Mouse (Mus musculus) layer of hippocampus, postnatal 14 days (tissue): ENCODE measurements around the gene Ube4a. TPM values are rescaled to one million over a fixed set of nuclear protein-coding genes. Genes with fewer than 3 reads are reported as not detected.

Experiments used
- total RNA-seq, 2 experiments: library from RNA; stranded (reverse); gene quantifications; 2 replicates each; pipeline ENCODE4 v1.2.3; 2021

Gene Ube4a
- total RNA-seq, 2 experiments from 2014 or later = 90.6 to 91.6 TPM

Other genes starting within 250 kb of the Ube4a start
- 10 to 100 TPM; 98.3 to 98.6 TPM for gene Phldb1, start 230.4 kb downstream of the Ube4a start, total RNA-seq
- 100 to 1,000 TPM; 102 to 109 TPM for gene Arcn1, start 197.8 kb downstream of the Ube4a start, total RNA-seq
- gene Ift46, start 197.7 kb downstream of the Ube4a start, total RNA-seq = 10 to 100 TPM; 74.9 to 88.5 TPM
- 10 to 100 TPM; 43.1 to 43.4 TPM for gene Tmem25, start 166.3 kb downstream of the Ube4a start, total RNA-seq
- gene Ttc36, start 162.5 kb downstream of the Ube4a start, total RNA-seq = 1 to 10 TPM; 1.3 to 1.5 TPM
- 10 to 100 TPM; 47.5 to 50.0 TPM for gene Kmt2a, start 84.3 kb downstream of the Ube4a start, total RNA-seq
- gene Atp5l, start 44.9 kb downstream of the Ube4a start, total RNA-seq = 100 to 1,000 TPM; 394 to 409 TPM
- not detected for gene Cd3g, start 14.8 kb upstream of the Ube4a start, total RNA-seq
- not detected for gene Cd3d, start 16.2 kb upstream of the Ube4a start, total RNA-seq
- not detected for gene Cd3e, start 44.0 kb upstream of the Ube4a start, total RNA-seq
- under 1 TPM; 0.36 to 0.53 TPM for gene Mpzl2, start 74.2 kb upstream of the Ube4a start, total RNA-seq
- gene Mpzl3, start 89.6 kb upstream of the Ube4a start, total RNA-seq = 1 to 10 TPM; 5.7 to 5.8 TPM
- gene Jaml, start 113.6 kb upstream of the Ube4a start, total RNA-seq = under 1 TPM; 0.24 to 0.39 TPM
- gene Scn2b, start 152.2 kb upstream of the Ube4a start, total RNA-seq = 100 to 1,000 TPM; 162 to 166 TPM
- 1 to 10 TPM; 6.0 to 8.2 TPM for gene Scn4b, start 172.8 kb upstream of the Ube4a start, total RNA-seq
- gene BC049352, start 216.4 kb upstream of the Ube4a start, total RNA-seq = under 1 TPM in 1 of 2 experiments, not detected in 1; 0.21 TPM
- not detected for gene Tmprss4, start 238.5 kb upstream of the Ube4a start, total RNA-seq